Mouse (Mus musculus): Measurements from ENCODE around the gene Sorcs2. TPM values are rescaled to one million over a fixed set of nuclear protein-coding genes. Genes with fewer than 3 reads are reported as not detected.

Sorcs2 gene
- polyA plus RNA-seq, 1 experiment from 2014 or later, result 5.1 TPM

- Histone ChIP-seq H3K4me3 (ENCODE audit: low read depth, low read length) (no peak overlapping the region), H3K9me3 (replicated peaks; ENCODE audit: control insufficient read depth, low read length) (no peaks in the 10 kb centered on the region), H3K27ac (ENCODE audit: low read depth, low read length) (no peak overlapping the region), H3K4me1 (ENCODE audit: control insufficient read depth, insufficient read depth, low read length) (no peaks in the 10 kb centered on the region), H3K4me2 (ENCODE audit: low read length) (no peak overlapping the region), H3K36me3 (ENCODE audit: control insufficient read depth, insufficient read depth, low read length) (no peaks in the 10 kb centered on the region), H3K27me3 (replicated peaks; ENCODE audit: control insufficient read depth, insufficient read depth, low read length) (no peaks in the 10 kb centered on the region), H3K9ac (ENCODE audit: low read length) (no peak overlapping the region)
- ATAC-seq, result no peak
- WGBS, result 87% methylated on average over 7 of the region's 7 CpGs
- DNase-seq (ENCODE audit: low spot score), result no peak
Measured at GRCm38 (mm10) chr5:36182326-36182725, 215.6 kb downstream of the Sorcs2 start.

GRCm38 (mm10) chr5:36179708-36180107 lies 218.2 kb downstream of the Sorcs2 start:
- H3K36me3 ChIP-seq (ENCODE audit: control insufficient read depth, insufficient read depth, low read length), result no peaks in the 10 kb centered on the region
- H3K27ac ChIP-seq (ENCODE audit: low read depth, low read length), result no peak overlapping the region
- H3K27me3 ChIP-seq (replicated peaks; ENCODE audit: control insufficient read depth, insufficient read depth, low read length), result no peaks in the 10 kb centered on the region
- H3K4me1 ChIP-seq (ENCODE audit: control insufficient read depth, insufficient read depth, low read length), result peaks cover 7% of the 10 kb centered on the region; the same call in 1 of the 2 replicates
- H3K9ac ChIP-seq (ENCODE audit: low read length), result no peak overlapping the region
- 91% methylated on average over 5 of the region's 5 CpGs for WGBS
- ATAC-seq (no peak), DNase-seq (ENCODE audit: low spot score) (no peak)
- no peak overlapping the region for H3K4me3 ChIP-seq (ENCODE audit: low read depth, low read length)
- no peak overlapping the region for H3K4me2 ChIP-seq (ENCODE audit: low read length)
- H3K9me3 ChIP-seq (replicated peaks; ENCODE audit: control insufficient read depth, low read length), result no peaks in the 10 kb centered on the region

GRCm38 (mm10) chr5:36178785-36179184 lies 219.2 kb downstream of the Sorcs2 start:
- H3K27ac ChIP-seq (ENCODE audit: low read depth, low read length), result no peak overlapping the region
- ATAC-seq (no peak), DNase-seq (ENCODE audit: low spot score) (no peak)
- no peak overlapping the region for H3K4me2 ChIP-seq (ENCODE audit: low read length)
- no peaks in the 10 kb centered on the region for H3K9me3 ChIP-seq (replicated peaks; ENCODE audit: control insufficient read depth, low read length)
- H3K36me3 ChIP-seq (ENCODE audit: control insufficient read depth, insufficient read depth, low read length), result no peaks in the 10 kb centered on the region
- H3K9ac ChIP-seq (ENCODE audit: low read length), result no peak overlapping the region
- peaks cover 11% of the 10 kb centered on the region; the same call in 1 of the 2 replicates for H3K4me1 ChIP-seq (ENCODE audit: control insufficient read depth, insufficient read depth, low read length)
- H3K27me3 ChIP-seq (replicated peaks; ENCODE audit: control insufficient read depth, insufficient read depth, low read length), result no peaks in the 10 kb centered on the region
- no peak overlapping the region for H3K4me3 ChIP-seq (ENCODE audit: low read depth, low read length)
- WGBS, result 94% methylated on average over 3 of the region's 3 CpGs

GRCm38 (mm10) chr5:36178215-36178614 lies 219.7 kb downstream of the Sorcs2 start:
- ATAC-seq (no peak), DNase-seq (ENCODE audit: low spot score) (no peak)
- Histone ChIP-seq H3K27me3 (replicated peaks; ENCODE audit: control insufficient read depth, insufficient read depth, low read length) (no peaks in the 10 kb centered on the region), H3K27ac (ENCODE audit: low read depth, low read length) (no peak overlapping the region), H3K9me3 (replicated peaks; ENCODE audit: control insufficient read depth, low read length) (no peaks in the 10 kb centered on the region), H3K36me3 (ENCODE audit: control insufficient read depth, insufficient read depth, low read length) (no peaks in the 10 kb centered on the region), H3K4me2 (ENCODE audit: low read length) (no peak overlapping the region), H3K9ac (ENCODE audit: low read length) (no peak overlapping the region), H3K4me3 (ENCODE audit: low read depth, low read length) (no peak overlapping the region), H3K4me1 (ENCODE audit: control insufficient read depth, insufficient read depth, low read length) (peaks cover 11% of the 10 kb centered on the region; the same call in 1 of the 2 replicates)
- 66% methylated on average over 7 of the region's 7 CpGs for WGBS

GRCm38 (mm10) chr5:36176873-36177272 lies 221.1 kb downstream of the Sorcs2 start:
- no peak overlapping the region for H3K27ac ChIP-seq (ENCODE audit: low read depth, low read length)
- WGBS, result 91% methylated on average over 4 of the region's 4 CpGs
- ATAC-seq (no peak), DNase-seq (ENCODE audit: low spot score) (no peak)
- no peaks in the 10 kb centered on the region for H3K27me3 ChIP-seq (replicated peaks; ENCODE audit: control insufficient read depth, insufficient read depth, low read length)
- no peak overlapping the region for H3K4me3 ChIP-seq (ENCODE audit: low read depth, low read length)
- H3K9me3 ChIP-seq (replicated peaks; ENCODE audit: control insufficient read depth, low read length), result no peaks in the 10 kb centered on the region
- no peaks in the 10 kb centered on the region for H3K36me3 ChIP-seq (ENCODE audit: control insufficient read depth, insufficient read depth, low read length)
- no peak overlapping the region for H3K9ac ChIP-seq (ENCODE audit: low read length)
- no peak overlapping the region for H3K4me2 ChIP-seq (ENCODE audit: low read length)
- H3K4me1 ChIP-seq (ENCODE audit: control insufficient read depth, insufficient read depth, low read length), result peaks cover 11% of the 10 kb centered on the region; the same call in 1 of the 2 replicates

- no peaks in the 10 kb centered on the region for H3K27me3 ChIP-seq (replicated peaks; ENCODE audit: control insufficient read depth, insufficient read depth, low read length)
- no peak overlapping the region for H3K4me2 ChIP-seq (ENCODE audit: low read length)
- H3K4me1 ChIP-seq (ENCODE audit: control insufficient read depth, insufficient read depth, low read length), result peaks cover 11% of the 10 kb centered on the region; the same call in 1 of the 2 replicates
- no peak overlapping the region for H3K9ac ChIP-seq (ENCODE audit: low read length)
- H3K9me3 ChIP-seq (replicated peaks; ENCODE audit: control insufficient read depth, low read length), result no peaks in the 10 kb centered on the region
- H3K4me3 ChIP-seq (ENCODE audit: low read depth, low read length), result no peak overlapping the region
- no peaks in the 10 kb centered on the region for H3K36me3 ChIP-seq (ENCODE audit: control insufficient read depth, insufficient read depth, low read length)
- no peak for ATAC-seq
- WGBS, result 87% methylated on average over 11 of the region's 11 CpGs
- H3K27ac ChIP-seq (ENCODE audit: low read depth, low read length), result no peak overlapping the region
- no peak for DNase-seq (ENCODE audit: low spot score)
Measured at GRCm38 (mm10) chr5:36176409-36176808, 221.5 kb downstream of the Sorcs2 start.

- DNase-seq (ENCODE audit: low spot score) (peak; percentile 82), ATAC-seq (peak; percentile 90)
- Histone ChIP-seq H3K4me1 (ENCODE audit: control insufficient read depth, insufficient read depth, low read length) (peaks cover 11% of the 10 kb centered on the region; the same call in 1 of the 2 replicates), H3K27ac (ENCODE audit: low read depth, low read length) (peak overlapping the region; percentile 61), H3K27me3 (replicated peaks; ENCODE audit: control insufficient read depth, insufficient read depth, low read length) (no peaks in the 10 kb centered on the region), H3K9me3 (replicated peaks; ENCODE audit: control insufficient read depth, low read length) (no peaks in the 10 kb centered on the region), H3K36me3 (ENCODE audit: control insufficient read depth, insufficient read depth, low read length) (no peaks in the 10 kb centered on the region), H3K4me2 (ENCODE audit: low read length) (no peak overlapping the region), H3K9ac (ENCODE audit: low read length) (no peak overlapping the region), H3K4me3 (ENCODE audit: low read depth, low read length) (no peak overlapping the region)
- WGBS, result 5% methylated on average over 9 of the region's 9 CpGs
Measured at GRCm38 (mm10) chr5:36174569-36175115, 223.3 kb downstream of the Sorcs2 start.

- Histone ChIP-seq H3K36me3 (ENCODE audit: control insufficient read depth, insufficient read depth, low read length) (no peaks in the 10 kb centered on the region), H3K9me3 (replicated peaks; ENCODE audit: control insufficient read depth, low read length) (no peaks in the 10 kb centered on the region), H3K27me3 (replicated peaks; ENCODE audit: control insufficient read depth, insufficient read depth, low read length) (no peaks in the 10 kb centered on the region), H3K27ac (ENCODE audit: low read depth, low read length) (no peak overlapping the region; the same call in 1 of the 2 replicates), H3K9ac (ENCODE audit: low read length) (no peak overlapping the region), H3K4me3 (ENCODE audit: low read depth, low read length) (no peak overlapping the region), H3K4me1 (ENCODE audit: control insufficient read depth, insufficient read depth, low read length) (0 out of 2 replicates have a peak, but pooled peaks cover 4% of the 10 kb centered on the region), H3K4me2 (ENCODE audit: low read length) (no peak overlapping the region)
- no peak for DNase-seq (ENCODE audit: low spot score)
- 82% methylated on average over 14 of the region's 14 CpGs for WGBS
- no peak for ATAC-seq
Measured at GRCm38 (mm10) chr5:36168963-36169650, 228.8 kb downstream of the Sorcs2 start.

GRCm38 (mm10) chr5:36166346-36167013 lies 231.5 kb downstream of the Sorcs2 start:
- Histone ChIP-seq H3K9me3 (replicated peaks; ENCODE audit: control insufficient read depth, low read length) (no peaks in the 10 kb centered on the region), H3K9ac (ENCODE audit: low read length) (no peak overlapping the region), H3K27ac (ENCODE audit: low read depth, low read length) (no peak overlapping the region), H3K4me1 (ENCODE audit: control insufficient read depth, insufficient read depth, low read length) (0 out of 2 replicates have a peak, but pooled peaks cover 4% of the 10 kb centered on the region), H3K36me3 (ENCODE audit: control insufficient read depth, insufficient read depth, low read length) (no peaks in the 10 kb centered on the region), H3K4me3 (ENCODE audit: low read depth, low read length) (no peak overlapping the region), H3K27me3 (replicated peaks; ENCODE audit: control insufficient read depth, insufficient read depth, low read length) (no peaks in the 10 kb centered on the region), H3K4me2 (ENCODE audit: low read length) (no peak overlapping the region)
- DNase-seq (ENCODE audit: low spot score) (no peak), ATAC-seq (no peak)
- WGBS, result 72% methylated on average over 6 of the region's 6 CpGs
